Mouse (Mus musculus) cerebellum, adult 2 months (tissue): ENCODE measurements at regions not wholly inside any gene's neighbourhood (a gene's known extent, or its start where the extent isn't known, plus 50 kb on each side); places are given as distances from the start of the nearest gene placed in this dataset.

Experiments
- CTCF ChIP-seq: fragments of 200-500 bp; IDR thresholded peaks from 2 replicates; pipeline ENCODE4 v1.5.1; 2011; ENCODE audit warnings: low read depth, mild to moderate bottlenecking, control low read depth, low read length, moderate library complexity, borderline replicate concordance; ENCODE audit not compliant: insufficient read depth
- POLR2A ChIP-seq: fragments of 200-500 bp; IDR thresholded peaks from 2 replicates; pipeline ENCODE4 v1.6.1; 2011; ENCODE audit warnings: low read length, control low read depth, borderline replicate concordance; ENCODE audit not compliant: insufficient read depth

DNA sequence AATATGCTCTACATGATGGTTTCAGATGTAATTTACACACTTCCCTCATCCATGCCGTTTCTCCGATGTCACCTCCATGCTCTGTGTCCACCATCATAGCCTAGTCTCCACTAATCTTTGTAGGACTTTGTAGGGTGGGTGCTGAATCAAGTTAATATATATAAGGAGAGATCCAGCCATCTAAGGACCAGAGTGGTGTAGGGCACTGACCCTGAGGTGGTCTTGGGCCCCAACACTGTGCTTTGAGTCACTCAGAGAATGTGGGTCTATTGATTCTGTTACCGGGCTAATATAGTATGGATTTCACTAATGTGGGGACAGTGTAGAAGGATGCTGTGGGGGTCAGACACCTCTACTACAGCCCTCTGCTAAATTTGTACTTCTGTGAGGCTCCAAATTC lies 104.4 kb downstream of the Tex36 start:
- TF ChIP-seq CTCF (no peak), POLR2A (no peak)
